ENCODE assay signal across 20 mouse cellular contexts in genomic region chr7:125637220-125638140, GRCm38 (mm10). TPM values are rescaled to one million over a fixed set of nuclear protein-coding genes. Genes with fewer than 3 reads are reported as not detected.
A peak's percentile ranks its signal among the peaks of the same experiment; 100 is the strongest.
DNase-seq lines count a peak whose midpoint lies in the region; ATAC-seq and TF ChIP-seq lines count a peak whose summit lies in the region.
"Had no signal": no experiment of that assay in that cellular context is flagged by ENCODE, and none has a peak within 500 bp of the region (broad histone marks: within the 10 kb centered on the region; RNA-seq: fewer than 3 reads in every experiment).

No protein-coding gene starts in this region.

- no peak overlapping the region for H3K4me2 ChIP-seq in hindbrain, embryonic 13.5 days
- no peak overlapping the region for H3K4me2 ChIP-seq in hindbrain, embryonic 12.5 days (replicated peaks)
- H3K4me2 ChIP-seq in stomach, postnatal 0 days (replicated peaks; ENCODE audit: low read depth), result no peak overlapping the region
- H3K4me2 ChIP-seq: embryonic facial prominence, embryonic 12.5 days; heart, embryonic 13.5 days had no signal

- no peak for ATAC-seq in hindbrain, embryonic 13.5 days (ENCODE audit: low FRiP score)
- no peak for ATAC-seq in hindbrain, embryonic 12.5 days (ENCODE audit: low FRiP score)
- no peak for ATAC-seq in stomach, postnatal 0 days (ENCODE audit: low FRiP score, low TSS enrichment)
- ATAC-seq in erythroid progenitor cell, adult 5-6 weeks (replicated peaks; ENCODE audit: low FRiP score, poor library complexity, severe bottlenecking), result no peak

- no peak overlapping the region for H3K4me3 ChIP-seq in hindbrain, embryonic 13.5 days
- no peak overlapping the region for H3K4me3 ChIP-seq in hindbrain, embryonic 12.5 days
- H3K4me3 ChIP-seq in limb, embryonic 10.5 days, result no peak overlapping the region
- H3K4me3 ChIP-seq in stomach, postnatal 0 days (ENCODE audit: low read depth, low read length), result no peak overlapping the region
- no peak overlapping the region for H3K4me3 ChIP-seq in midbrain, embryonic 10.5 days
- H3K4me3 ChIP-seq: embryonic facial prominence, embryonic 12.5 days; heart, embryonic 13.5 days had no signal

- H3K9me3 ChIP-seq in hindbrain, embryonic 13.5 days, result no peaks in the 10 kb centered on the region
- H3K9me3 ChIP-seq in hindbrain, embryonic 12.5 days (replicated peaks), result no peaks in the 10 kb centered on the region
- no peaks in the 10 kb centered on the region for H3K9me3 ChIP-seq in limb, embryonic 10.5 days (replicated peaks)
- H3K9me3 ChIP-seq in stomach, postnatal 0 days (ENCODE audit: control insufficient read depth, low read length), result no peaks in the 10 kb centered on the region
- no peaks in the 10 kb centered on the region for H3K9me3 ChIP-seq in midbrain, embryonic 10.5 days (replicated peaks)
- H3K9me3 ChIP-seq: embryonic facial prominence, embryonic 12.5 days; heart, embryonic 13.5 days had no signal

- peak; percentile 36 for DNase-seq in CD4-positive helper T cell, adult 2 months (ENCODE audit: low read depth, low spot score)
- DNase-seq in limb, embryonic 10.5 days (ENCODE audit: low spot score), result no peak
- DNase-seq in thymus, postnatal 0 days (ENCODE audit: low spot score), result peak; percentile 47
- DNase-seq in stomach, postnatal 0 days (ENCODE audit: low spot score), result no peak
- no peak for DNase-seq in midbrain, embryonic 10.5 days (ENCODE audit: low spot score)
- DNase-seq: adrenal gland, adult 8-10 months; cerebellum, adult 11 months; cerebellum, postnatal 36 days; gastrocnemius, postnatal 36 days; heart, postnatal 4 days; kidney, adult 9 months; kidney, postnatal 36 days; liver; lung, postnatal 4 days; right cerebral cortex, postnatal 14 days had no signal

- TF ChIP-seq EP300 in stomach, postnatal 0 days (optimal IDR thresholded peaks at IDR 0.05), result no peak

- WGBS in hindbrain, embryonic 13.5 days, result 88% methylated on average over 8 of the region's 8 CpGs
- WGBS in hindbrain, embryonic 12.5 days, result 88% methylated on average over 8 of the region's 8 CpGs
- WGBS in limb, embryonic 10.5 days, result 88% methylated on average over 8 of the region's 8 CpGs
- WGBS in stomach, postnatal 0 days, result 86% methylated on average over 8 of the region's 8 CpGs
- WGBS in midbrain, embryonic 10.5 days, result 87% methylated on average over 8 of the region's 8 CpGs

- H3K9ac ChIP-seq in hindbrain, embryonic 13.5 days, result peak overlapping the region; percentile 39; the same call in 1 of the 2 replicates
- H3K9ac ChIP-seq in hindbrain, embryonic 12.5 days, result no peak overlapping the region
- H3K9ac ChIP-seq in stomach, postnatal 0 days (ENCODE audit: low read length), result no peak overlapping the region
- H3K9ac ChIP-seq: embryonic facial prominence, embryonic 12.5 days; heart, embryonic 13.5 days had no signal

- no peak for TF ChIP-seq CTCF in stomach, postnatal 0 days (IDR thresholded peaks at IDR 0.05; ENCODE audit: low read depth)

- peaks cover 32% of the 10 kb centered on the region for H3K4me1 ChIP-seq in hindbrain, embryonic 13.5 days (replicated peaks)
- peaks cover 20% of the 10 kb centered on the region for H3K4me1 ChIP-seq in hindbrain, embryonic 12.5 days
- H3K4me1 ChIP-seq in limb, embryonic 10.5 days, result peaks cover 13% of the 10 kb centered on the region
- H3K4me1 ChIP-seq in stomach, postnatal 0 days (replicated peaks; ENCODE audit: control insufficient read depth, insufficient read depth), result no peaks in the 10 kb centered on the region
- peaks cover 14% of the 10 kb centered on the region for H3K4me1 ChIP-seq in midbrain, embryonic 10.5 days
- H3K4me1 ChIP-seq: embryonic facial prominence, embryonic 12.5 days had no signal

- no peaks in the 10 kb centered on the region for H3K27me3 ChIP-seq in hindbrain, embryonic 13.5 days
- H3K27me3 ChIP-seq in hindbrain, embryonic 12.5 days, result no peaks in the 10 kb centered on the region
- no peaks in the 10 kb centered on the region for H3K27me3 ChIP-seq in limb, embryonic 10.5 days (ENCODE audit: low read depth, poor library complexity, severe bottlenecking)
- no peaks in the 10 kb centered on the region for H3K27me3 ChIP-seq in stomach, postnatal 0 days (ENCODE audit: control insufficient read depth, insufficient read depth, low read length)
- H3K27me3 ChIP-seq in midbrain, embryonic 10.5 days (ENCODE audit: low read depth, poor library complexity, severe bottlenecking), result no peaks in the 10 kb centered on the region
- H3K27me3 ChIP-seq: embryonic facial prominence, embryonic 12.5 days; heart, embryonic 13.5 days had no signal

- H3K36me3 ChIP-seq in hindbrain, embryonic 13.5 days, result peaks cover 32% of the 10 kb centered on the region
- H3K36me3 ChIP-seq in hindbrain, embryonic 12.5 days, result peaks cover 29% of the 10 kb centered on the region
- peaks cover 33% of the 10 kb centered on the region for H3K36me3 ChIP-seq in limb, embryonic 10.5 days
- peaks cover 9% of the 10 kb centered on the region for H3K36me3 ChIP-seq in stomach, postnatal 0 days (ENCODE audit: control insufficient read depth, insufficient read depth, low read length)
- H3K36me3 ChIP-seq in midbrain, embryonic 10.5 days, result peaks cover 32% of the 10 kb centered on the region

- no peak overlapping the region for H3K27ac ChIP-seq in hindbrain, embryonic 13.5 days
- H3K27ac ChIP-seq in hindbrain, embryonic 12.5 days, result no peak overlapping the region
- H3K27ac ChIP-seq in limb, embryonic 10.5 days, result peak overlapping the region; percentile 64; the same call in 1 of the 2 replicates
- H3K27ac ChIP-seq in stomach, postnatal 0 days (replicated peaks), result no peak overlapping the region
- no peak overlapping the region for H3K27ac ChIP-seq in midbrain, embryonic 10.5 days (replicated peaks)
- H3K27ac ChIP-seq: embryonic facial prominence, embryonic 12.5 days; heart, embryonic 13.5 days had no signal

RNA-seq across cellular contexts. Expression of gene Il21r, which starts 34.3 kb away (rescaled TPM):
- polyA plus RNA-seq in hindbrain, embryonic 13.5 days (2015; fragmentation: Nextera tagmentation; extraction: Ambion mirVana), result 0.69 and 0.82 TPM in 2 replicates
- polyA plus RNA-seq in hindbrain, embryonic 12.5 days (2016; fragmentation: Nextera tagmentation; extraction: Ambion mirVana), result 0.30 and 0.57 TPM in 2 replicates
- polyA plus RNA-seq in limb, embryonic 10.5 days (2016; fragmentation: Nextera tagmentation; extraction: Ambion mirVana), result 0.19 and 0.21 TPM in 2 replicates
- polyA plus RNA-seq in thymus, postnatal 0 days (2015; fragmentation: Nextera tagmentation; extraction: Ambion mirVana), result 28.2 and 36.8 TPM in 2 replicates
- 0.29 and 0.45 TPM in 2 replicates for polyA plus RNA-seq in stomach, postnatal 0 days (2015; fragmentation: Nextera tagmentation; extraction: Ambion mirVana)
- 0.53 and 0.58 TPM in 2 replicates for polyA plus RNA-seq in midbrain, embryonic 10.5 days (2016; fragmentation: Nextera tagmentation; extraction: Ambion mirVana)
- total RNA-seq in erythroid progenitor cell, adult 5-6 weeks (2015; ENCODE audit: low replicate concordance), result 1.7 and 1.8 TPM in 2 replicates
- 2.2 and 2.7 TPM in 2 replicates for total RNA-seq in erythroid progenitor cell, adult 5-6 weeks (2017; ENCODE audit: low replicate concordance)

Comparison
In these comparisons a context has a peak if more than half of its experiments do, and no peak if none do; other contexts are left out.
1. DNase-seq: peak in CD4-positive helper T cell, adult 2 months (single experiment) and thymus, postnatal 0 days (single experiment); none in limb, embryonic 10.5 days (single experiment), stomach, postnatal 0 days (single experiment) and midbrain, embryonic 10.5 days (single experiment).
2. RNA of gene Il21r, which starts 34.3 kb away (polyA plus RNA-seq): 28.2 to 36.8 TPM in thymus, postnatal 0 days; 0.69 to 0.82 TPM in hindbrain, embryonic 13.5 days, 0.30 to 0.57 TPM in hindbrain, embryonic 12.5 days, 0.53 to 0.58 TPM in midbrain, embryonic 10.5 days, 0.29 to 0.45 TPM in stomach, postnatal 0 days and 0.19 to 0.21 TPM in limb, embryonic 10.5 days; every median in the first group is over 10 times any median in the second.